In the genomic region with DNA sequence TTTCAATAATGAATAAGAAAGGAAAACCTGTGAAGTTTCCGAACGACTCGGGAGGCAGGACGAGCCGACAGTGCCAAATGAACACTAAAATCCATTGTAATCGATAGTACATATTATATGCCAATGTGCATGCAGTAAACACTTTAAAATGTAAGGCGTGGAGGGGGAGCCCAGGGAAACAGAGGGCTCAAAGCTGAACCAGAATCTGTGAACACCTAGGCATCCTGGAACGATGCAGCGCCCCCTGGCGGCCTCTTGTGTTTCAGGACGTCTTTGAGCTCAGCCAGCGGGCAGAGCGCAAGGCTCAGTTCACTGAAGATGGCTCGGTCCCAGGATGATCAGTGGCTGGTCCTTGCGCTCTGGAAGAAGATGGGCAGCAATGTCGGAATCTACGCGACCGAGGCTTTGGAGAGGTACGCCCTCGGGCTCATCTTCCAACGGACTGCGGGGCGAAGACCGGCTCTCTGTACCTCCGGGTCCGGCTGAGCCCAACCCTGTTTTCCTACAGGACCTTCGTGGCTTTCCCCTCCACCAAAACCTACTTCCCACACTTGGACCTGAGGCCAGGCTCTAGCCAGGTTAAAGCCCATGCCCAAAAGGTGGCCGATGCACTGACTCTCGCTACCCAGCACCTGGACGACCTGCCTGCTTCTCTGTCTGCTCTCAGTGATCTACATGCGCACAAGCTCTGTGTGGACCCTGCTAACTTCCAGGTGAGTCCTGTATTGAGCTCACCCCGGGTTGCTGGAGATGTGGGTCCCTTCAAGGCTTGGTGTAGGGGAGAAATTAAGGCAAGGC, we compare ENCODE assay signal across 8 mouse cellular contexts. TPM values are rescaled to one million over a fixed set of nuclear protein-coding genes. Genes with fewer than 3 reads are reported as not detected.
DNase-seq lines count a peak whose midpoint lies in the region; ATAC-seq and TF ChIP-seq lines count a peak whose summit lies in the region.
"Not testable (repeated sequence)": the region's sequence is repeated elsewhere in the genome, so short reads cannot be mapped to it uniquely, and the experiment has no call there.

A gene (plus strand): TSS at position 271 of the 798 bp plus-strand sequence.

- peak within 1 kb of the TSS; percentile 42 for H3K4me3 ChIP-seq in gastrocnemius, adult 2 months
- peak within 1 kb of the TSS; percentile 35 for H3K4me3 ChIP-seq in hindbrain, embryonic 16.5 days (ENCODE audit: low read length)

- not testable (repeated sequence) for H3K9me3 ChIP-seq in hindbrain, embryonic 16.5 days (ENCODE audit: control insufficient read depth, low read length)

- H3K27me3 ChIP-seq in hindbrain, embryonic 16.5 days (replicated peaks; ENCODE audit: control insufficient read depth, insufficient read depth, low read length) = not testable (repeated sequence)

- peak; percentile 84 for TF ChIP-seq CTCF in gastrocnemius, adult 2 months (IDR thresholded peaks at IDR 0.05)

- WGBS in hindbrain, embryonic 16.5 days = 23% methylated on average over 30 of the region's 33 CpGs

- ATAC-seq in hindbrain, embryonic 16.5 days = peak; percentile 83

- peak within 1 kb of the TSS; percentile 44 for H3K9ac ChIP-seq in hindbrain, embryonic 16.5 days (ENCODE audit: low read depth, low read length)

- peak within 1 kb of the TSS; percentile 54 for H3K4me2 ChIP-seq in hindbrain, embryonic 16.5 days (ENCODE audit: low read length)

- H3K27ac ChIP-seq in gastrocnemius, adult 2 months; hindbrain, embryonic 16.5 days (ENCODE audit: low read depth, low read length): not testable (repeated sequence)

- not testable (repeated sequence) for H3K36me3 ChIP-seq in hindbrain, embryonic 16.5 days (ENCODE audit: control insufficient read depth, insufficient read depth, low read length)

- intact Hi-C loops in gastrocnemius, adult 2 months (cut with DNase I) = loop anchor here (5.0 kb wide), 2 partner anchors 35 to 105 kb away; no protein-coding TSS in a partner anchor

- DNase-seq in R1 (ENCODE audit: low read depth, low spot score) = peak; percentile 65
- peak; percentile 61 to 82 for DNase-seq in cerebellum, postnatal 4 days (ENCODE audit: low spot score in 2 of 2)
- DNase-seq in gastrocnemius, adult 2 months = peak; percentile 84
- peak; percentile 78 to 79 for DNase-seq in left cerebral cortex, adult 18-20 months (ENCODE audit: low spot score in 2 of 2)
- DNase-seq in lung, postnatal 36 days = peak; percentile 88
- DNase-seq in retina, postnatal 1 day = peak; percentile 74
- peak; percentile 85 for DNase-seq in thymus, postnatal 4 days

- not testable (repeated sequence) for H3K4me1 ChIP-seq in hindbrain, embryonic 16.5 days (ENCODE audit: control insufficient read depth, insufficient read depth, low read depth, low read length)

RNA-seq across cellular contexts. Expression of the gene that starts here (rescaled TPM):
- total RNA-seq in gastrocnemius, adult 2 months (2021) = not detected
- 0.61 and 1.3 TPM in 2 replicates for polyA plus RNA-seq in hindbrain, embryonic 16.5 days (2015; fragmentation: Nextera tagmentation; extraction: Ambion mirVana)
- 1 to 10 TPM in 1 of 2 experiments, not detected in 1; 1.3 TPM for total RNA-seq in left cerebral cortex, adult 18-20 months (2021)

Comparison
In these comparisons a context has a peak if more than half of its experiments do, and no peak if none do; other contexts are left out.
1. Peak in DNase-seq and H3K4me3 ChIP-seq in gastrocnemius, adult 2 months; RNA of the gene not detected or under 1 TPM.